Mouse (Mus musculus) lung, postnatal 10 days (tissue): Measurements from ENCODE around the gene Gm5926.
"Not testable (repeated sequence)": the region's sequence is repeated elsewhere in the genome, so short reads cannot be mapped to it uniquely, and the experiment has no call there.

Source experiments
- DNase-seq: peaks from one replicate; pipeline ENCODE4 v3.0.0; 2021

The Gm5926 gene

DNA sequence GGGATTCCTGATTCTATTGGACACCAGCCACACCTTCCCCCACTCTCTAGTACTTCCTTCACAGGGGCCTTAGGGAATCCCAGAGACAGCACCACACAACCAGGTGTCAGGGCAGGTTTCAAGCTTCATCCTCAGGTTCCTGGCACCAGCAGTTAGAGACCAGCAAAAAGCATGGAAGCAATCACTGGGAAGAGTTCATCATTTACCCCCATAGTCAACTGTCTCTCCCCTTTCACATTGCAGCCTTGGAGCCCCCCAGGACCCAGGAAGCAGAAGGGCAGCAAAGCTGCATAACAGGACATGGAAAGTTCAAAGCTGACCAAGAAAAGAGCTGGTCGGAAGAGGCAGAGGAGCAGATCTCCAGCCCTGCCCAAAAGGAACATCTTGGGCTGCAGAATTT, at the start of gene Gm5926:
Gene Gm5926, plus strand, starts transcription at position 301 of the 400 bp plus-strand sequence.
- DNase-seq = not testable (repeated sequence)

DNA sequence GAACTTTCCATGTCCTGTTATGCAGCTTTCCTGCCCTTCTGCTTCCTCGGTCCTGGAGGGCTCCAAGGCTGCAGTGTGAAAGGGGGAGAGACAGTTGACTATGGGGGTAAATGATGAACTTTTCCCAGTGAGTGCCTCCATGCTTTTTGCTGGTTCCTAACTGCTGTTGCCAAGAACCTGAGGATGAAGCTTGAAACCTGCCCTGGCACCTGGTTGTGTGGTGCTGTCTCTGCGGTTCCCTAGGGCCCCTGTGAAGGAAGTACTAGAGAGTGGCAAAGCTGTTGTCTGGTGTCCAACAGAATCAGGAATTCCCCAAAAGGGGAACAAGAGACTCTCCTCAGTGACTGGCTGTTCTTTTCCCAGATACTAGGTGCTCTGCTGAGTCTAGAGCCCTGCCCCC, 49.5 kb upstream of the Gm5926 start:
- not testable (repeated sequence) for DNase-seq

- not testable (repeated sequence) for DNase-seq
Measured at GRCm38 (mm10) chrX:32601425-32601824, 49.1 kb upstream of the Gm5926 start.
